Mouse (Mus musculus) adrenal gland, postnatal 36 days (tissue): ENCODE results near the gene Cps1. TPM values are rescaled to one million over a fixed set of nuclear protein-coding genes. Genes with fewer than 3 reads are reported as not detected.

Experiments used
- DNase-seq, 2 experiments: peaks; one replicate each; pipeline ENCODE4 v3.0.0; 2021; ENCODE audit warnings: mixed read lengths in 1 of 2
- long read RNA-seq, 2 experiments: library from polyadenylated mRNA; stranded (forward); transcript quantifications; one replicate each; pipeline ENCODE4 v2.0.0; 2021; ENCODE audit warnings: borderline sequencing depth in 2 of 2
- total RNA-seq, 2 experiments: library from RNA; stranded (reverse); gene quantifications; 2 replicates each; pipeline ENCODE4 v1.2.3; 2021

Gene Cps1
- total RNA-seq = under 1 TPM; 0.10 to 0.83 TPM
- long read RNA-seq, experiment 1 = 0 reads
- long read RNA-seq, experiment 2, full-length matches to known transcripts = 1 of 1 reads
- long read RNA-seq, experiment 2, partial matches to known transcripts = 0 of 1 reads
- long read RNA-seq, experiment 2, other reads (novel, unspliced or antisense) = 0 of 1 reads

DNA sequence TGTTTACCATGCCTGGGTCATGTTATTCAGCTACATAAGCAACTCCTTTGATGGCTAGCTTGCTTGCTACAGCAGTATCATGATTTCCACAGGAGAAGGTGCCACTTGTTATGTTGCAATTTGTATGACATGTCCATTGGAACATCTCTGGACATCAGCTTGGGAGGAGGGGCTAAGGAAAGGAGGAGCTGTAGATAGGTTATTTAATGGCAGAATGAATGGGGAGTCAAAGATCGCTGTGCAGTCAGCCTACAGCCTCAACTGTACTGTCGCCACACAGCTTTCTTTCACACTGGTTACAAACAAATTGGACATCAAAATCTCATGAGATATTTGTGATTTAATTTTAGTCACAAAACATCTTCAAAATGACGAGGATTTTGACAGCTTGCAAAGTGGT, at the start of gene Cps1:
Cps1 (plus strand) TSS at position 230 of the 400 bp plus-strand sequence.
- DNase-seq = no peak

- DNase-seq = no peak
Measured at GRCm38 (mm10) chr1:67077739-67078138, 45.1 kb upstream of the Cps1 start.

GRCm38 (mm10) chr1:67078666-67079065, 44.2 kb upstream of the Cps1 start:
- DNase-seq = no peak

DNA sequence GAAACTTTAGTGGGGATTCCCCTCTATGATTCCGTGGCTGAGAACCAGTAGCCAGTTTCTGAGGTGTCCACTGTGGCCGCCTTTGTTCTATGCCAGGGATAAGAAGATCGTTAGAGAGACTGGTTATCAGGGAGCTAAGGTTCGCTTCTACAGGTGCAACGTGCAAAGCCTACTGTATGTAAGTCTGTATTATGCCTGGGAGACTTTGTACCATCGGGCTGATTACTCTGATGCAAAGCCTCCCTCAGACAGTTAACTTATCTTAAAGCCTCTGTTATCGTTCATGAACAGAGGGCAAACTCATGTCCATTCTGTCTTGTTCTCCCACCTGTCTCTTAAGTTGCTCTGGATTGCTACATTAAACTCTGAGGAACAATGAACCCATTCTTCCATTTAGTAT, 43.7 kb upstream of the Cps1 start:
- no peak for DNase-seq

DNA sequence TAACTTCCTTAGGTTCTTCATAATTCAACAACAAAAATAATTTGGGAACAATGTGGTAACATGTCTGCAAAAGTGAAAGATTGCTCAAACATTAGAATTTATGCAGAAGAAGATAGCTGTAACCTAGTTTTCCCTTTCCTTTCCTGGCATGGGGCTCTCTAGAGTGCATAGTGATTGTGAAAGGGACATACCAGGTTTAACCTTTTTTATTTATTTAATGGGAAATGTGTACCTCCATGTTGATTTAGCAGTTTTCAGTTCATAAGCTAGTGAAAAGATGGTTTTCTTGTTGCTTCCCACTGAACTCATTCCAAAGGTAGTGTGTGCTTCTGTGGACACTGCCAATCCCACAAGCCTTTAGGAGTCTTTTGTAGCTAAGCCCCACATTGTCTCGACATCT, 30.4 kb upstream of the Cps1 start:
- DNase-seq = no peak

- no peak for DNase-seq
Measured at GRCm38 (mm10) chr1:67099215-67099614, 23.6 kb upstream of the Cps1 start.

GRCm38 (mm10) chr1:67103476-67104248, 19.2 kb upstream of the Cps1 start:
- no peak for DNase-seq

GRCm38 (mm10) chr1:67111621-67112298, 11.1 kb upstream of the Cps1 start:
- DNase-seq = no peak

DNA sequence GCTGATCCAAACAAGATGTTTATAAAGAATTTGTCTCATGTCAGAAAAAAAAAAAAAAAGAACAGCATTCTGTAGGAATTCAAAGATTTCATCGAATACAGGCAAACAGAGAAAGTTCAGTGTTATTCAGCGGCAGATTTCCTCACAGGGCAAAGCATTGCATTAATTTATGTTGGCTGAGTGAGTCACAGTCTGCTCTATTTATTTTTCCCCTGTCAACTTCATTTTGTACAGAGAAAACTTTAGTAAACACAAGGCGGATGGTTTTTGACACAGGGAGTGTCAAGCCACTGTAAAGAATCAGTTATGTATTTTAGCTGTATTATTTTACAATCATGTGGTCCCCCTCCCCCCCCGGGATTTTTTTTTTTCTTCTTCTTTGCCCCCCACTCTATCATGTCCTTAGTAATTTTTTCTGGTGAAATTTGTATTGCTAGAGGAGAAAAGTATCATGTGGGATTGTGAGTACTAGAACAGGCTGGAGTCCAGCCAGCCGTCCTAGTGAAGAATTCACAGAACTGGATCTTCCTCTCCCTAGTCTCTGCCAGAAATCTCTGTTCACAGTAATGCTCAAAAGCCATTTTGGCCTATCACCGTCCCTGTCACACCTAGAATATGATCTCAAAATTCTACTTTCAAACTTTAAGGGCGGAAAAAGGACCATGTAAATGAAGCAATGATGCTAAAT, 9.3 kb upstream of the Cps1 start:
- no peak for DNase-seq

GRCm38 (mm10) chr1:67116571-67116970, 6.3 kb upstream of the Cps1 start:
- no peak for DNase-seq

DNA sequence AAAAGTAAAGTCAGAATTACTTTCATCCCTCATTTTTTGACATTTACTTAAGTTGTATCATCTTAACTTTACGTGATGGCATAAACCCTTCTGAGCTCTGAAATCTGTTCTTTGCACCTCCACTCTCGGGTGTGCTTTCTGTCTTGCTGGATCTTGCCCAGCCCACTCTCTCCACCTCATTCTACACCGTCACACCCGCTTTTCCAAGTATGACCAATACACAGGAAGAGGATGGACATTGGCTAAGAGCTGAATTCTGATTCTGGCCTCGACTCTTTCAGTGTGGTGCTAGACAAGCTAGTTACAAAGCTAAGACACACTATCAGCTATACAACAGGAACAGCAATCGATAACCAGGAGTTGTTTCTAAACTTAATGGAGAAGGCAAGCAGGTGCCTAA, 5.0 kb upstream of the Cps1 start:
- no peak for DNase-seq

DNA sequence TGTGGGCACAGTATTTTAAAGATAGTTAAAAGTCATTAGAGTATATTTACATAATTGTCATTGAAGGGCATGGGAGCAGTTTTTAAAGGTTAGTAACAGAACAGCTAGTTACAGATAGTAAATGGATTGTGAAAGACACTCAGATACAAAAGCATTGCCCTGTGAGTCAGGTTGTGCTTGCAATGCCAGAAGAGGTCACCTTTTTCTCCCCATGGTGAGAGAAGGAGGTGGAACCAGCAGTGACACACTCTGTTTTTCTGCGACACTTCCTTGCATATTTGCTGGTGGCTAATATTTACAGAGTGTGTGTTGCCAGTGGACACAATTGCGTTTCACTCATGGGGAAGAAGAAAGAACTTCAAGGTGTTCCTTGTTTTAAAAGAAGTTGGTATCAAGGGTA, 2.6 kb downstream of the Cps1 start:
- DNase-seq = no peak

DNA sequence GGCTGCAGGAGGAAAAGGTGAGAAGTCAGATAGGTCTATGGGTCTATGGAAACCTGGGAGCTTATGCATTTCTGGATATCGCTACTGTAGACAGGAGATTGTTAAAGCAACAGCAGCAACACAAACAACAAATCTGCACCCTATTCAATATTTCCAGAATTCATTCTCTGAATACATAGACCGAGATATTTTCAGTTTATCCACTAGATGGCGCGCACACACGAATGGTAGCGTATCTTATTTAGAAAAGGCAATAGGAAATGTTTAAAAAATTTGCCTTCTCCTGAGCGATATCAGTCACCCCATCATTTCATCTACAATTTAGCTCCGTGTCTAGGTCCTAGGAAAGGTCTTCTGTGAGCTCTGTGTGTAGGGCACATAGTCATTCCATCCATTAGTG, 21.1 kb downstream of the Cps1 start:
- no peak for DNase-seq

DNA sequence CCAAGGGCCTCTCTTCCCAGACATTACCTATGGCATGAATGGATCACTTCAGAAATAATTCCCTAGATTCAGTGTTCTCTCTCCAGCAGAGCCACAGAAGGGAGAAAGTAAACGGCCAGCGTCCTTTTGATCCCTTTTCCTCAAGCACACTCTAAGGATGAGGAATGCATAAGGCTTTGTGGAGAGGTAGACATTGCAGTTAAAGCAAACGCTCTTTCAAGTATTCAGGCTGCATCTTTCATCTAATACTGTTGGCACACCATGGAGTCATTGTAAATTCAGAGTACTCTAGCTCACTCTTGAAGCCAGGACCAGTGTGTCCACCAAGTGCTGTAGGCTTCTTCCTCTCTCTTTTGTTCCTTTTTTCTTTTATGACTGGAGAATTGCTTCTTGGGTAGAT, 28.4 kb downstream of the Cps1 start:
- no peak for DNase-seq

- DNase-seq = no peak
Measured at GRCm38 (mm10) chr1:67167283-67167682, 44.5 kb downstream of the Cps1 start.

- peak; percentile 69 to 76 for DNase-seq
Measured at GRCm38 (mm10) chr1:67181165-67181564, 58.3 kb downstream of the Cps1 start.

DNA sequence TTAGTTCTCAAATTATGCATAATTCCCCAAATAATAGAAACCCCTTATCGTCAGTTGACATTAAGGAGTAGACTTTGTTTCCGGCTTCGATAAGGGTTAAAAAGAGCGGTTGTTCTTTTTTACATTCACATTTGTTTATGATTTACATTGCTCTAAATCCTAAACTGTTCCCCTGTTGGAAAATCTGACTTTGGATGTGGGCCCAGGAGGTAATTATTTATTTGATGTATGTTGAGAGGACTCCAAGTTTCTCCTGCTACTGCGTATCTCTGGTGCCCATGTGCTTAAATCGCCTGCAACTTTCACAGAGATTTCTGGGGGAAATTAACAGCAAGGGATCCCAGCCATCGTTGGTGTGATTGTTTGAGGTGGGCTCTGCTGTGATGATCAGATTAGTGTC, 59.4 kb downstream of the Cps1 start:
- no peak for DNase-seq

GRCm38 (mm10) chr1:67183532-67183931, 60.7 kb downstream of the Cps1 start:
- no peak for DNase-seq

DNA sequence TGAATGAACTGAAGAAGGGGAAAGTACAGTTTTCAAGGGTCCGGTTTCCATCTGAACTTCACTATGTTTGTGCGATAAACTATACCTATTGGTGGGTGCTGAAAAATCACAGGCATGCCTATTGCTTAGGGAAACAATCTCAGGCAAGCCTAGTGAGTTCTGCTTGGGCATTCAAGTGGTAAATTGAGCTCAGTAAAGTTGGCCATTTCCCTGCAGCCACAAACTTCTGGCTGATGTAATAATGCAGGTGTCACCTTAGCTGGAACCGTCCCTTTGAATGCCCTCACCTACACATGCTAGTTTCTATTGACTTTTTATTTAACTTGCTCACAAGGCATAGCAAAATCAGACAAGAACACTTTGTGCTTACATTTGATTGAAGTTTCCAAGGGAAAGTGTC, 61.3 kb downstream of the Cps1 start:
- DNase-seq = no peak

DNA sequence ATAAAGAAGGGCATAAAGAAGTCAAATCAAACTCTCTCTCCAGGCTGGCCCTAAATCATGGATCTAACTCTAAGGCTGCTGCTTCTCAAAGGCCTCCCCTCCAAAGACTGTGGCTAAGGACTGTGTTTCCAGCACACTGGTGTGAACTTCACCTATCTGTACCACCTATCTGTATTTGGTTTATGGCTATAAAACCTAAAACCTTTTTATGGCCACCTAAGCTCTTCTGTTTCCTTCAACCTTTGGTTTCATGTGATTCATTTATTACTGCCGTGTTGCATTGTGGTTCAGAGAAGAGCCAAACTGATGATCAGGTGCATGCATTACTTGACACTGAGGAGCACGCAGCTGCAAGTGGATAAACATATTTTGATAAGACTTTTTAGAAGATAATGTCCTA, 74.5 kb downstream of the Cps1 start:
- DNase-seq = no peak

- DNase-seq = peak; percentile 14 to 26
Measured at GRCm38 (mm10) chr1:67218339-67218944, 95.6 kb downstream of the Cps1 start.

- DNase-seq = no peak
Measured at GRCm38 (mm10) chr1:67223666-67224065, 100.8 kb downstream of the Cps1 start.

GRCm38 (mm10) chr1:67234861-67235260, 112.0 kb downstream of the Cps1 start:
- DNase-seq = no peak
